Mouse (Mus musculus): ENCODE results near the gene Ednra. TPM values are rescaled to one million over a fixed set of nuclear protein-coding genes. Genes with fewer than 3 reads are reported as not detected.

Gene Ednra
- polyA plus RNA-seq, 2 experiments from 2014 or later, result not detected

DNA sequence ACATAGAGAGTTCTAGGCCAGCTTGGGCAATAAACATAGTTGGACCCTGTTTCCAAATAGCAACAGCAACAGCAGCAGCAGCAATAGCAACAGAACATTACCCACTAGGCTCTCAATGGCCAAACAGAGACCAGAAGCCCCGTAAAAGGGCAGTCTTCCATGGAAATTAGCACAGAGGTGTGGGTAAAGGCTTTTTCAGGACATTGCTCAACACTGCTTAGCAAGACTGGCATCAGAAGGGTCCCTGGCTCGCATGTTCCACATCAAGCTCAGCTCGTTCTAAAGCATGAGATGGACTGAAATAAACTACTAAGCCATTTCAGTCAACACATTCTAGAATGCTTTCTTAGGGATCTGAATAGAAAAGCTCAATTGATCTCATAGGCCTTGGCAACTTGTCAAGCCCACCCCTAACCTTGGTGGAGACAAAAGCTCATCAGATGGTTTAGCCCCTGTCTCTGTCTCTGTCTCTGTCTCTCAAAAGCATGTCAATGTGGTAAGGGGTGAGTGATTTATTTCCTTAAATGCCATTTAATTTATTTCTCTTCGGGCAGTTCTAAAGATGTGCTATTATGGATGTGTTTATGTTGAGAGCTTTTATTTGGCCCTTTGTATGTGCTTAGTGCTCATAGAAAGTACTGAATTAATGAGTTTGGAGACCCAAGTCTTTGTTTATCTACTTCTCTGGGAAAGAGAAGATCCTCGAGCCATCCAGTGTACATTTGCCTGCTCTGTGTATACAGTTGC lies 84.0 kb downstream of the Ednra start:
- no peak for ATAC-seq

- no peak for ATAC-seq
Observed at GRCm38 (mm10) chr8:77637593-77637992, 86.7 kb downstream of the Ednra start.

- no peak for ATAC-seq
Observed at GRCm38 (mm10) chr8:77634035-77634434, 90.2 kb downstream of the Ednra start.

DNA sequence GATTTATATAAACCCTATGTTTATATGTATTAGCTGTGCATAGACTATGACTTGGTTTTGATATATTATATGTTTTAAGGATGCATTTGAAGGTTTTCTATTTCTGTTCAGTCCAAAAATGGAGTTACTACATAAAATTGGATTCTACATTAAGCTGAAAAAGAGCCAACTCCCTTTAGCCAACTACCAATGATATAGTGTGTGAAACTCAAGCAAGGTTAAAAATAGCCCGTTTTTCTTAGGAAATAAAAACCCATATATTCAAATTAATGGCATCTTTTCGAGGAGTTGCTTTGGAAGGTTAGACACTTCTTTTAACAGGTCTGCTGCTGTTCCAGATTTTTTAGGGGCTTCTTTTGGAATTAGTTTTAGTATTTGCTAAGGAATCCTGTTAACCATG lies 91.1 kb downstream of the Ednra start:
- ATAC-seq, result no peak

DNA sequence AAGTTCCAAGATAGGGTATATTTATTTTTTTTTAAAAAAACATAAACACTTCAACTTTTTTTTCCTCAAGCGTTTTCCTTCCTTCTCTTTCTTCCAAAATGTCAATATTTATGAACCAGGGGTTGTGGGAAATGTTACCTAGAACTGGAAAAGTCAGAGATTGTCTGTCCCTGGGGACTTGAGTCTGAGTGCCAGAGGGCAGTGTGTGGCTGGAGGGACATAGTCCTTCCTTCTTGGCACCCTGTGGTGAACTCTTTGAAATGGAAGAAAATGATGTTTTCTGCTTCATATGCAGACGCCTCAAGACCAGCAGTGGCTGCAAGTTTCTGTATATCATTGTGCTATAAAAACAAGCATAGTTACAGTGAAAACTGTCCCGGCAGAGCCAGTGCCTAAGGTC lies 93.6 kb downstream of the Ednra start:
- no peak for ATAC-seq

- ATAC-seq, result peak; percentile 93
Observed at GRCm38 (mm10) chr8:77629858-77630537, 94.3 kb downstream of the Ednra start.

DNA sequence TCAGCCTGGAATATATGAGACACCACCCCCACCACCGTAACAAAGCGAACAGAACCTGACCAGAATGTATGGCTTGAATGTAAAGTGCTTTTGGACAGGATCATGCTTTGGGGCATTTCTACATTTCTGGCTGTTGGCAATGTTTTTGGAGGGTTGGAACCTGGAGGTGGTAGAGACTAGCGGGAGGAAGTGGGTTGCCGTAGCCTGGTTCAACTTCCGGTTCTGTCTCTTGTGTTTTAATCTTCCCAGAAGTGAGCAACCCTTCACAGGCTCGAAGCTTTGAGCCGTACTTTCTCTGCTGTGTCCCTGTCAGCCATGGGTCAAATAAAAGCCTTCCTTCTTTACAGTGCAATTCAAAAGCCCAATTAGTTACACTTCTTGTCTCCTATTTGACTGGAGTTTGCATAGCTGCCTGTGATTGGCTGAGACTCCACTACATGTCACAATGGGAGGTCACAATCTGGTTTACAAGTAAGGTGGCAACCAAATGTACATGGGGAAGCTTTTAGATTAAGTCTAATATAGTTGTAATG lies 100.5 kb downstream of the Ednra start:
- peak; percentile 81 for ATAC-seq

DNA sequence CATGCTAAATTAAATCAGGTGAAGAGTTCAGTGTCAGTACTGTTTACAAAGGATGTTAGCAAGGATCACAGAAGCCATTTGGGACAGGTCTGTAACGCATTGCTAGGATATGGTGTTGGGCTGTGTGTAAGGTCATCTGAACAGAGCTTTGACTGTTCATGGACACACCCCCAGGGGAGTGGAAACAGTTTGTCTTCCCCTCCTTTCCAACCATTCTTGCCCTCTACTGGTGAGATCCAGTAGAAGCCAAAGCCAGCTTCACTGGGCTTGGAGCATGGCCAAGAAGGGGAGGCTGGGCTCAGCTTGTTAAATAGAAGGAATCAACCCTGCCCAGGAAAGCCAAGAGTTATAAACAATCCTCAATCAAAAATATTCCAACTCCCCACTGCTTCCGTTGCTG lies 106.3 kb downstream of the Ednra start:
- no peak for ATAC-seq

Other genes starting within 250 kb of the Ednra start
- gene Arhgap10, start 206.5 kb downstream of the Ednra start, polyA plus RNA-seq (2017; shearing (Covaris generic)), result 1 to 10 TPM; 2.3 to 3.5 TPM
- 10 to 100 TPM; 12.9 to 14.6 TPM for gene Prmt9, start 175.1 kb downstream of the Ednra start, polyA plus RNA-seq (2017; shearing (Covaris generic))
- 10 to 100 TPM; 19.2 to 22.3 TPM for gene Tmem184c, start 113.8 kb downstream of the Ednra start, polyA plus RNA-seq (2017; shearing (Covaris generic))

Measured in CD4-positive, CD25-positive, alpha-beta regulatory T cell, adult 4 months (primary cell).